Mouse (Mus musculus): Measurements from ENCODE around the gene Rdh16.

GRCm38 (mm10) chr10:127766564-127766963 is 34.4 kb upstream of the Rdh16 start:
- no peak for TF ChIP-seq CTCF (IDR thresholded peaks at IDR 0.05)
- no peak for TF ChIP-seq EP300 (IDR thresholded peaks at IDR 0.05; ENCODE audit: insufficient read depth, low read depth, low read length)
- no peak for TF ChIP-seq POLR2A (IDR thresholded peaks at IDR 0.05; ENCODE audit: insufficient read depth, low read depth, low read length)
